Mouse (Mus musculus) CH12.LX (cell line): ENCODE measurements around the gene Prss21. TPM values are rescaled to one million over a fixed set of nuclear protein-coding genes. Genes with fewer than 3 reads are reported as not detected.
"Not testable (repeated sequence)": the region's sequence is repeated elsewhere in the genome, so short reads cannot be mapped to it uniquely, and the experiment has no call there.

Experiments used
- DNase-seq: peaks from one replicate; pipeline ENCODE4 v3.0.0-alpha.2; 2013; ENCODE audit errors: extremely low read depth
- H3K27ac ChIP-seq: 2 replicates; pipeline ENCODE4 v1.5.1; 2012; ENCODE audit warnings: low read depth, mild to moderate bottlenecking, control low read depth, moderate library complexity; ENCODE audit not compliant: insufficient read depth
- H3K27me3 ChIP-seq: replicated peaks from 2 replicates; pipeline ENCODE3; 2012; ENCODE audit warnings: inconsistent platforms
- H3K36me3 ChIP-seq, 2 experiments: replicated peaks in 1 of 2; 2 replicates each; pipeline versions ENCODE3 to v1.6.1; 2012; ENCODE audit warnings: inconsistent platforms in 1 of 2, low read length in 1 of 2, mild to moderate bottlenecking in 1 of 2, mixed read lengths in 1 of 2, moderate library complexity in 1 of 2; ENCODE audit not compliant: control insufficient read depth in 1 of 2, insufficient read depth in 1 of 2
- H3K4me1 ChIP-seq, 2 experiments: 2 replicates each; pipeline ENCODE4 v1.6.1; 2012; ENCODE audit warnings: inconsistent platforms in 1 of 2, moderate library complexity in 1 of 2; ENCODE audit not compliant: insufficient read depth in 2 of 2, control insufficient read depth in 1 of 2
- H3K4me2 ChIP-seq: 2 replicates; pipeline ENCODE4 v1.6.1; 2012; ENCODE audit warnings: low read depth, mild to moderate bottlenecking, control low read depth; ENCODE audit not compliant: poor library complexity, insufficient read depth, severe bottlenecking
- H3K4me3 ChIP-seq, 3 experiments: fragments of 150-350 bp in 1 of 3; sonication (generic) in 1 of 3; replicated peaks in 1 of 3; 2 replicates each; pipeline versions ENCODE3 to v1.5.1; 2011 to 2012; ENCODE audit warnings: low read depth in 2 of 3, low read length in 2 of 3, mild to moderate bottlenecking in 2 of 3, moderate library complexity in 2 of 3, control low read depth in 1 of 3, improper control_type of control experiment in 1 of 3, inconsistent platforms in 1 of 3, mixed read lengths in 1 of 3; ENCODE audit not compliant: poor library complexity in 1 of 3
- H3K79me2 ChIP-seq: replicated peaks from 2 replicates; pipeline ENCODE4 v1.6.1; 2012; ENCODE audit warnings: mild to moderate bottlenecking, moderate library complexity; ENCODE audit not compliant: control insufficient read depth, poor library complexity, insufficient read depth, severe bottlenecking; ENCODE audit errors: extremely low read depth
- H3K9ac ChIP-seq: 2 replicates; pipeline ENCODE4 v1.6.1; 2012; ENCODE audit warnings: low read depth, mild to moderate bottlenecking, control low read depth, moderate library complexity; ENCODE audit not compliant: insufficient read depth
- H3K9me3 ChIP-seq: replicated peaks from 2 replicates; pipeline ENCODE3; 2012; ENCODE audit warnings: low read length, inconsistent platforms, mixed read lengths
- BHLHE40 ChIP-seq: IDR thresholded peaks from 2 replicates; pipeline ENCODE4 v1.6.1; 2011; ENCODE audit warnings: mild to moderate bottlenecking, low read depth, low read length, improper control_type of control experiment
- CHD1 ChIP-seq: IDR thresholded peaks from 2 replicates; pipeline ENCODE4 v1.6.1; 2012; ENCODE audit warnings: low read depth, low read length, improper control_type of control experiment, inconsistent platforms
- E2F4 ChIP-seq: IDR thresholded peaks from 2 replicates; pipeline ENCODE4 v1.6.1; 2011; ENCODE audit warnings: low read depth, low read length, improper control_type of control experiment; ENCODE audit not compliant: insufficient replicate concordance
- ELF1 ChIP-seq: IDR thresholded peaks from 2 replicates; pipeline ENCODE4 v1.6.1; 2014; ENCODE audit warnings: low read depth, mild to moderate bottlenecking, inconsistent platforms, low read length, improper control_type of control experiment
- EP300 ChIP-seq: IDR thresholded peaks from 2 replicates; pipeline ENCODE4 v1.6.1; 2011; ENCODE audit warnings: low read length, improper control_type of control experiment
- ETS1 ChIP-seq: conservative IDR thresholded peaks from 2 replicates; pipeline ENCODE4 v1.6.1; 2012; ENCODE audit warnings: low read depth, mild to moderate bottlenecking, inconsistent platforms, low read length, improper control_type of control experiment, moderate library complexity
- GABPA ChIP-seq: IDR thresholded peaks from 2 replicates; pipeline ENCODE4 v1.6.1; 2012; ENCODE audit warnings: low read depth, low read length, improper control_type of control experiment, inconsistent platforms; ENCODE audit not compliant: insufficient replicate concordance
- HCFC1 ChIP-seq: IDR thresholded peaks from 2 replicates; pipeline ENCODE4 v1.6.1; 2012; ENCODE audit warnings: low read depth, mild to moderate bottlenecking, inconsistent platforms, low read length, improper control_type of control experiment
- IRF4 ChIP-seq: IDR thresholded peaks from 2 replicates; pipeline ENCODE4 v1.6.1; 2014; ENCODE audit warnings: low read depth, mild to moderate bottlenecking, inconsistent platforms, low read length, improper control_type of control experiment
- KAT2A ChIP-seq: IDR thresholded peaks from 2 replicates; pipeline ENCODE4 v1.6.1; 2012; ENCODE audit warnings: low read length, improper control_type of control experiment, inconsistent platforms; ENCODE audit not compliant: insufficient replicate concordance
- MAFK ChIP-seq: IDR thresholded peaks from 2 replicates; pipeline ENCODE4 v1.6.1; 2011; ENCODE audit warnings: low read length, improper control_type of control experiment; ENCODE audit not compliant: insufficient replicate concordance
- MAX ChIP-seq: IDR thresholded peaks from 2 replicates; pipeline ENCODE4 v1.6.1; 2011; ENCODE audit warnings: low read length, improper control_type of control experiment
- MAZ ChIP-seq: IDR thresholded peaks from 2 replicates; pipeline ENCODE4 v1.6.1; 2012; ENCODE audit warnings: low read depth, mild to moderate bottlenecking, inconsistent platforms, low read length, improper control_type of control experiment, moderate library complexity
- MEF2A ChIP-seq: IDR thresholded peaks from 2 replicates; pipeline ENCODE4 v1.6.1; 2014; ENCODE audit warnings: low read depth, mild to moderate bottlenecking, inconsistent platforms, low read length, improper control_type of control experiment, borderline replicate concordance
- MXI1 ChIP-seq: IDR thresholded peaks from 2 replicates; pipeline ENCODE4 v1.6.1; 2011; ENCODE audit warnings: mild to moderate bottlenecking, low read depth, low read length, improper control_type of control experiment
- NELFE ChIP-seq: IDR thresholded peaks from 2 replicates; pipeline ENCODE4 v1.6.1; 2011; ENCODE audit warnings: low read depth, low read length, improper control_type of control experiment
- PAX5 ChIP-seq: IDR thresholded peaks from 2 replicates; pipeline ENCODE4 v1.6.1; 2012; ENCODE audit warnings: low read length, inconsistent platforms, mixed read lengths
- POLR2A ChIP-seq: IDR thresholded peaks from 2 replicates; pipeline ENCODE4 v1.6.1; 2011; ENCODE audit warnings: low read depth, mild to moderate bottlenecking, improper control_type of control experiment, low read length
- RAD21 ChIP-seq: IDR thresholded peaks from 2 replicates; pipeline ENCODE4 v1.6.1; 2011; ENCODE audit warnings: low read depth, mild to moderate bottlenecking, low read length, improper control_type of control experiment, moderate library complexity
- SIN3A ChIP-seq: IDR thresholded peaks from 2 replicates; pipeline ENCODE4 v1.6.1; 2012; ENCODE audit warnings: low read length, improper control_type of control experiment, inconsistent platforms
- TBP ChIP-seq: conservative IDR thresholded peaks from 2 replicates; pipeline ENCODE4 v1.6.1; 2011; ENCODE audit warnings: low read depth, low read length, improper control_type of control experiment
- TCF12 ChIP-seq: IDR thresholded peaks from 2 replicates; pipeline ENCODE4 v1.6.1; 2014; ENCODE audit warnings: low read depth, mild to moderate bottlenecking, inconsistent platforms, low read length, improper control_type of control experiment
- UBTF ChIP-seq: IDR thresholded peaks from 2 replicates; pipeline ENCODE4 v1.6.1; 2012; ENCODE audit warnings: low read depth, mild to moderate bottlenecking, inconsistent platforms, low read length, improper control_type of control experiment, moderate library complexity
- USF2 ChIP-seq: conservative IDR thresholded peaks from 2 replicates; pipeline ENCODE4 v1.6.1; 2011; ENCODE audit warnings: low read depth, low read length, improper control_type of control experiment
- ZMIZ1 ChIP-seq: IDR thresholded peaks from 2 replicates; pipeline ENCODE4 v1.6.1; 2012; ENCODE audit warnings: low read depth, mild to moderate bottlenecking, inconsistent platforms, low read length, improper control_type of control experiment
- dilution Hi-C: fragments of 300-500 bp; cut with MboI; formaldehyde crosslinking; loops from 2 replicates; pipeline ENCODE4 v1.14.3; 2020; ENCODE audit warnings: low sequenced_read_pairs; ENCODE audit not compliant: extremely low pct_unique_long_range_greater_than_20kb, extremely low pct_ligation_motif_present
- in situ Hi-C: fragments of 300-500 bp; cut with MboI; formaldehyde crosslinking; loops from 3 replicates; pipeline ENCODE4 v1.14.3; 2019; ENCODE audit warnings: low sequenced_read_pairs, low pct_ligation_motif_present, low pct_unique_long_range_greater_than_20kb, mixed read lengths
- polyA plus RNA-seq: library from polyadenylated mRNA; unstranded; fragments of >175 nt; gene quantifications from 2 replicates; pipeline ENCODE4 v1.2.1, GENCODE M21; 2012; ENCODE audit warnings: low read depth; ENCODE audit not compliant: insufficient read length
- total RNA-seq, 2 experiments: library from RNA; depleted of rRNA; stranded (reverse); fragments of 300-350 nt in 1 of 2; fragments of >200 nt in 1 of 2; gene quantifications; 2 replicates each; pipeline ENCODE4 v1.2.3; 2012 to 2014

Prss21 gene
- total and polyA plus RNA-seq, 3 experiments = not detected

DNA sequence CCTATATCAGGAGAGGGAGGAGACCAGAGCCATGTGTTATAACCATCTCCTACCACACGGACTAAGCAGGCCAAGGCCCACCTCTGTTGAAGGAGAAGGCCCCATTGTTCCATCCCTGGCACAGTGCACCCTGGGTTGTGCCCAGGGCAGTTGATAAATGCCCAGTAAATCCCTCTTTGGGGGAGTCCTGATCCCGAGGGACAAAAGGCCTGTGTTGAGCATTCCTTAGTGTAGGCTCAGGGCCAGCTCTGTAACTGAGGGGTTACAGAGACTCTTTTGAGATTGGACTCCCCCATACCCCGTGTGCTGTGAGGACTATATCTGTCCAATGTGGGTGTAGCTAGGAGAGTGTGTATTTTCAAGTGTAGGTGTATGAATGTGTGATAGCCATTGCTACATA lies 8.9 kb downstream of the Prss21 start:
- no peaks in the 10 kb centered on the region for H3K79me2 ChIP-seq
- in situ Hi-C loops (no loop called here), dilution Hi-C loops (no loop called here)
- TF ChIP-seq GABPA (no peak), NELFE (no peak), E2F4 (no peak), IRF4 (no peak), CHD1 (no peak), UBTF (no peak), MAX (no peak), ELF1 (no peak), MEF2A (no peak), MAZ (no peak), ZMIZ1 (no peak), TBP (no peak), RAD21 (no peak), BHLHE40 (no peak), MAFK (no peak), SIN3A (no peak), MXI1 (no peak), HCFC1 (no peak)
- no peak overlapping the region for H3K4me3 ChIP-seq
- H3K27ac ChIP-seq = no peak overlapping the region
- H3K9ac ChIP-seq = no peak overlapping the region
- no peaks in the 10 kb centered on the region for H3K36me3 ChIP-seq
- peaks cover 33% of the 10 kb centered on the region for H3K27me3 ChIP-seq
- no peak overlapping the region for H3K4me2 ChIP-seq
- H3K9me3 ChIP-seq = no peaks in the 10 kb centered on the region
- no peak for DNase-seq
- H3K4me1 ChIP-seq = no peaks in the 10 kb centered on the region

DNA sequence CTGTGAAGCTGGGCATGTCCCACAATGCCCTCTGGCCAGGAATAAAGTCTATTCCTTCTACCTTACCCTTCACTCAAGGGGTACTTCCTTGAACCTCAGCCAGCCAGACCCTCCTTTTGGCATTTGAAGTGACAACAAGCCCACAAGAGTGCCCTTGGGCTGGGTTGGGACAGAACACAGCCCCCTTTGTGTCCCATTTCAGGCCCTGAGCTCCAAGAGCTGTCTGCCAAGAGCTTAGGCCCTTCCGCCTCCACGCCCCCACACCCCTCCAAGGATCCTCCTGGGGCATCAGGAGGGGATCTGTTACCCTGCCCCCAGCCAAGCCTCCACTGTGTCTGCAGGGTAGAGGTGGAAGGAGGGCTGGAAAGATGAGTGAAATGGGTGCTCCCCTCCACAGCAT lies 9.3 kb downstream of the Prss21 start:
- H3K79me2 ChIP-seq = no peaks in the 10 kb centered on the region
- no peak overlapping the region for H3K27ac ChIP-seq
- dilution Hi-C loops = no loop called here
- peaks cover 33% of the 10 kb centered on the region for H3K27me3 ChIP-seq
- H3K36me3 ChIP-seq = no peaks in the 10 kb centered on the region
- TF ChIP-seq ELF1 = no peak
- no peak for TF ChIP-seq POLR2A
- TF ChIP-seq TBP = no peak
- TF ChIP-seq NELFE = no peak
- no peak for TF ChIP-seq KAT2A
- TF ChIP-seq PAX5 = no peak
- no peak for TF ChIP-seq USF2
- TF ChIP-seq EP300 = no peak
- TF ChIP-seq MAFK = no peak
- no peak for TF ChIP-seq TCF12
- TF ChIP-seq ETS1 = no peak
- TF ChIP-seq, all 38 proteins: peak for 0
- Histone ChIP-seq H3K9me3 (no peaks in the 10 kb centered on the region), H3K4me1 (no peaks in the 10 kb centered on the region), H3K9ac (no peak overlapping the region), H3K4me3 (no peak overlapping the region), H3K4me2 (no peak overlapping the region)
- no peak for DNase-seq
- in situ Hi-C loops = no loop called here

DNA sequence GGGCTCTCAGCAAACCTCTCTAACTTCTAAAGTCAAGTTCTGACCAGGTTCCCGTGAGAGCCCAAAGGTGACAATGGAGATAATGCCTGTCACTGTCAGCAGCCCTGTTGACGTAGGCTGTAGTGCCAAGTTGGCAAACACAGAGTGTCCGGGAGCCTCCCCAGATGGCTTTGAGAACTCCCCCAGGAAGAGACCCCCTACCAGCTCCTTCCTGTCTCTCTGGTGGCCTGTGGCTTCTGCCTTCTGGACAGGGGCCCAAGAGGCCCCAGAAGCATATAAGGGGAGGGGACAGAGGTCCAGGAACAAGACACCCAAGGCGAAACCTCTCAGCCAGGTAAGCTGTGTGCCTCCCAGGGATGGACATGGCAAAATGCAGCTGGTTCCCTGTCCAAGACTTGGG lies 12.7 kb downstream of the Prss21 start, which contains the start of the genes Dcpp1 and Dcpp2:
Gene Dcpp1 (plus strand): TSS at position 301 of the 400 bp plus-strand sequence.
Gene Dcpp2 (plus strand): TSS at position 305 of the 400 bp plus-strand sequence.
- DNase-seq, H3K4me2 ChIP-seq, in situ Hi-C loops, H3K79me2 ChIP-seq, H3K4me1 ChIP-seq, H3K9ac ChIP-seq, H3K4me3 ChIP-seq, dilution Hi-C loops, H3K9me3 ChIP-seq, H3K36me3 ChIP-seq, H3K27ac ChIP-seq: not testable (repeated sequence)
- H3K27me3 ChIP-seq = peaks cover 27% of the 10 kb centered on the region
